Mouse (Mus musculus) cerebellum, adult 8-10 months (tissue): ENCODE measurements around the gene Gm20662.
A peak's percentile ranks its signal among the peaks of the same experiment; 100 is the strongest.

Source experiments
- DNase-seq: peaks from one replicate; pipeline ENCODE4 v3.0.0; 2022

Gm20662 gene

DNA sequence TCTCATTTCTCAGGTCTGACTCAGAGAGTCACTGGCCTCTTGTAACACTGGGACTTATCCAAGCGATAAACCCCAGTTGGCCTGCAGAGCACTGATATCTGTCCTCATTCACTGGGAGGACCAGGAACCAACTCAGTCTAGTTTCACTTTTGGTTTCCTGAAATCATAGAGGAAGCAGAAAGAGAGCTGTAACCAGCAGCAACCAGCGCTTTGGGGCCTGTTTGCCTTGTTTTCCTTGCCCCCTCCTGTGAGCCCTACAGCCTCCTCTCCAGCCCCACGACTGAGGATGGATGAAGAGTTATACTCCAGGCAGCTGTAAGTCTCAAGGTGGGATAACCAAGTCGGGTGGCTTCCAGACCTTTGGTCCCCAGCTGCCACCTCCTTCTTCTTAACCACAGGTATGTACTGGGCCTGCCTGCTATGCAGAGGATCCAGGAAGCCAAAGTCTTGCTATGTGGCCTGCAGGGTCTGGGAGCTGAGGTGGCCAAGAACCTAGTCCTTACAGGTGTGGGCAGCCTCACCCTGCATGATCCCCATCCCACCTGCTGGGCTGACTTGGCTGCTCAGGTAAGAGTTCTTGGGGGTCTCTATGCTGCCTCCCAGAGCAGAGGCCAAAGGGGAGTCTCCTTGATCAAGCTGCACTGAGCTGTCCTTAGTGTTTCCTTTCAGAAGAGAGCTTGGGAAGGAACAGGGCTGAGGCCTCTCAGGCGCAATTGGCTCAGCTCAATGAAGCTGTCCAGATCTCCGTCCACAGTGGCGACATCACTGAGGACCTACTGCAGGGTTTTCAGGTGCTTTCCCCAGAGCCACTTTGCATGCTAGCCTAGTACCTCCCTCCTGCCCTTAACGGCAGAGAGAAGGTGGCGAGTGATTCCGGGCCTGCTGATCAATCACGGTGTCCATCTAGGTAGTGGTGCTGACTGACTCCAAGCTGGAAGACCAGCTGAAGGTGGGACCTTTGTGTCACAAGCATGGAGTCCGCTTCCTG lies 20.5 kb upstream of the Gm20662 start, which contains the start of gene Uba7:
TSS of gene Uba7 (plus strand) at position 107 of the 988 bp plus-strand sequence.
- DNase-seq = no peak

DNA sequence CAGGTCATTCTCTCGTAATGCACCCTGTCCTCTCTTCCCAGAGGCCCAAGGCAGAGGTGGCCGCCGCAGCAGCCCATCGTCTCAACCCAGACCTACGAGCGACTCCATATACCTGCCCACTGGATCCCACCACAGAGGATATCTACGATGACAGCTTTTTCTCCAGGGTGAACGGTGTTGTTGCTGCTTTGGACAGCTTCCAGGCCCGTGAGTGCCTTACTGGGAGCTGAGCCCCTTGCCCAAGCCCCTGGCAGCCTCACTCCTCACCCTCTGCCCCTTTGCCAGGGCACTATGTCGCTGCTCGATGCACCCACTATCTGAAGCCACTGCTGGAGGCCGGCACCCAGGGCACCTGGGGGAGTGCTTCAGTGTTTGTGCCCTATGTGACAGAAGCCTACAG lies 17.3 kb upstream of the Gm20662 start:
- no peak for DNase-seq

DNA sequence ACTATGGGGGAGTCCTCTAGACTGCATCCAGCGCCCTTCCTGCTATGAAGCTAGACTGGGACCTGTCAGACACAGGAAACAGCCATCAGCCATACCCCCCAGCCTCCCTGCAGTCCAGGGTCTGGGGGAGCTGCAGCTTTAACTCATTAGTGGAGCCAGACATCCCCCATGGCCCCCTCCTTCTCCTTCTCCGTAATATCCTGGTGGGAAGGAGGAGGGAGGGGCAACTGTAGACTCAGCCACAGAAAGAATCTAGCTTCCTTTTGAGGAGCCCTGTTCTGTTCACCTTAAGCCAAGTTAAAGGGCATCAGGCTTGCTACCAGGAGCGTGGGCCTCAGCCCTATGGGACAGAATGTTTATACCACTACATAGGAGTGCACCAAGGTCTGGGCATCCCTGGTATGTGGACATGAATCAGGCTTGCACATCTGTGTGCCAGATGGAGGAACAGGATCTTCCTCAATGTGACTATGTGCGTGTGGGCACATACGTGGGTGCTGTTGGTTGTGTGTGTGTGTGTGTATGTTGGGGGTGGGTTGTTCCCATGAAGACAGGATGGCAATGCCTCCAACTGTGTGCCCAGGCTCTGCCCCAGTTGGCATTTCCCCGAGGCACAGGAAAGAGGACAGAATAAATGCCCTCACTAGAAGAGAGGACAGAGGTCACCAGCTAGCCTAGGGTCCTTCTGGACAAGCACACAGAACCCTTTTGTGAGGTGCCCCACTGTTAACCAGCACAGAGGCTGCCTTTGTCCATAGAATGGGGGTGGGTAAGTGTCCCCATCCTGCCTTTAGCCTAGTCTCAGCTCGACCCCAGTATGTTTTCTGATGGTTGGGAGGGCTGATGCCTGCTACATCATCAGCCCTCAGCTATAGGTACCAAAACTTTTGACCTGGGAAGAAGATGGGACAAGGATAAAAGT lies 14.2 kb upstream of the Gm20662 start:
- DNase-seq = no peak

DNA sequence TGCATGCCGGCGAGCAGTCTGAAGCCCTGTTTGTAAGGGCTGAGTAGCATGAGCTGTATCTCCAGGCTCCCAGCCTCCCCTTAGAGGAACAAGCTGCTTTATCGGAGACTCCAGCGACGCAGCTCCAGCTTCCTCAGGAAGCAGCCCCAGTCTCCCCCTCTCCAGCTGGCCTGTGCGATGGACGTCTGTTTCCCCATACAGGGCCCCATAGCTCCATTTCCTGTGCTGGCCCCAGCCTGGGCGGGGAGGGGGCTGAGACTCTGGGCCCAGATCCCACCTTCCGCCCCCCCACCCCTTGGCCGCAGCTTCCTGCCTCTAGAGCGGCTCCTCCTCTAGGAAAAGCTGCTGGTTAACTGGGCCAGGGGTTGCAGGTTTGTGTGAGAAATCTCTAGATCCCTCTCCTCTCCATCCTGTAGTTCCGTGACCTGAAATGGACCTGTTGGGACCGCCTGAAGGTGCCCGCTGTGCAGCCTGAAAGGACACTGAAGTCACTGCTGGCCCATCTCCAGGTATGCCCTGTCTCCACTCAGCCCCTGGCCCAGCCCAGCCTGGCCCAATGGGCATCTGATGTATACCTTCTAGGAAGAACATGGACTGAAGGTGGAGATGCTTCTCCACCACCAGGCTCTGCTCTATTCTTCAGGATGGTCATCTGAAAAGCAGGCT lies 13.3 kb upstream of the Gm20662 start, which contains the start of gene Gm20661:
TSS of gene Gm20661 (plus strand) at position 378 of the 666 bp plus-strand sequence.
- no peak for DNase-seq

DNA sequence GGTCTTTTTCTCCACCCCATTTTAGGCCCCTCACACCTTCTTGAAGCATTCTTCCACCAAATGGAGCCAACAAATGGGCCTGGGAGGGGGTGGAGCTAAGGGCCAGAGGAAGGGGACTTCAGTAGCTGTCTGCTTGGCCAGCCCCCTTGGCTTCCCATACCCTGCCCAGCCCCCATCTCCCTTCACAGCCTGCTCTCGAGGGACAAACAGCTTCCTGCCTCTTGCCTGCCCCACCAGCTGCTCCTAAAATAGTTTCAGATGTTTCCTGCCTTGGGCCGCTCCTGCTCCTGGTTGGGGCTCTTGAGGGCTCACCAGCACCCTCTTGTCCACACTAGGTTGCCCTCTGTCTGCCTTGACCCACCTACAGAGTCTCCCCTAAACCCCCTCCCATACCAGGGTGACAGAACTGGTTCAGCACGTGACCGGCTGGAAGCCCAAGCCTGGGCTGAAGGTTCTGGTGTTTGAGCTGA lies 12.7 kb upstream of the Gm20662 start:
- no peak for DNase-seq

DNA sequence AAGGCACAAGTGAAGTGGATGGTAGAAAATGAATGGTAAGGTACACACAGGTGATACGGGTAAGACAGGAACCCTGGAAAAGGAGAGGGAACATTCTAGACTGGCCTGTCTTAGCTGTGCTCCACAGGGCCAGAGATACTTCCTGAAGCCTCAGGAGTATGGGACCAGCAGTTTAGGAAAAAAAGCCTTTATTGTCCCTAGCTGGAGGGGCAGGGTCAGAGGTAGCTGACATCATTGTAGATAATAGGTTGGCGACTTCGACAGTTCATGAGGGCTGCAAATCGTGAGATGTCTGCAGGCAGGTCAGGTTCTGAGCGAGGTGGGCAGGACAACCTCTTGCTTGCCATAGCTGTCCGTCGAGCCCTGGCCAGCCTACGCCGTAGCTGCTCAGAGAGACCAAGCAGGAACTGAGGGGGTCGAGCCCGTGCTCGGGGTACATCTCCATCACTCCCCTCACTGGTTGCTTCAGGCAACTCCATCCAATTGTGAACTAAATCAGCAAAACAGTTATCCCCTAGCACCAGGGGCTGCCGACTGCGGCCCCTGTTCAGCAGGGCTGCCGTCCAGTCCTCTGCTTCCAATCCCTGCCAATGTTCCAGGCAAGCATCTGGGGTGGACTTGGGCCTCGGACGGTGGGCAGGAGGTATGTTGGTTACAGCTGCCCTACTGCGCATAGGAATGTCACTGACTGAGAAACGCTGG lies 11.9 kb upstream of the Gm20662 start:
- no peak for DNase-seq

DNA sequence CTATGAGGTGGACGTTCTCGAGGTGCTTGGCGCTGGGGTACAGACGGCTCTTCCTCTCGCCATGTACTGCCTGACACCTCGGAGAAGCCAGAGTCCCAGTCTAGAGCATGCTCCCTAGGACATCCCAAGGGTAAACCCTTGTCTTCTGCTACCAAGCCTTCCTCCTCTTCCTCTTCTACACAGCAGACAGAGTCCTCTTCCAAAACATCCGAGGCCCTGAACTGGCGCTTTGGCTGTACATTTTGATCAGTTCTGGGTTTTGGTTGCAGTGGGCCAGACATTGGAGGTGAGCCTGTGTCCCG lies 11.4 kb upstream of the Gm20662 start:
- DNase-seq = no peak

DNA sequence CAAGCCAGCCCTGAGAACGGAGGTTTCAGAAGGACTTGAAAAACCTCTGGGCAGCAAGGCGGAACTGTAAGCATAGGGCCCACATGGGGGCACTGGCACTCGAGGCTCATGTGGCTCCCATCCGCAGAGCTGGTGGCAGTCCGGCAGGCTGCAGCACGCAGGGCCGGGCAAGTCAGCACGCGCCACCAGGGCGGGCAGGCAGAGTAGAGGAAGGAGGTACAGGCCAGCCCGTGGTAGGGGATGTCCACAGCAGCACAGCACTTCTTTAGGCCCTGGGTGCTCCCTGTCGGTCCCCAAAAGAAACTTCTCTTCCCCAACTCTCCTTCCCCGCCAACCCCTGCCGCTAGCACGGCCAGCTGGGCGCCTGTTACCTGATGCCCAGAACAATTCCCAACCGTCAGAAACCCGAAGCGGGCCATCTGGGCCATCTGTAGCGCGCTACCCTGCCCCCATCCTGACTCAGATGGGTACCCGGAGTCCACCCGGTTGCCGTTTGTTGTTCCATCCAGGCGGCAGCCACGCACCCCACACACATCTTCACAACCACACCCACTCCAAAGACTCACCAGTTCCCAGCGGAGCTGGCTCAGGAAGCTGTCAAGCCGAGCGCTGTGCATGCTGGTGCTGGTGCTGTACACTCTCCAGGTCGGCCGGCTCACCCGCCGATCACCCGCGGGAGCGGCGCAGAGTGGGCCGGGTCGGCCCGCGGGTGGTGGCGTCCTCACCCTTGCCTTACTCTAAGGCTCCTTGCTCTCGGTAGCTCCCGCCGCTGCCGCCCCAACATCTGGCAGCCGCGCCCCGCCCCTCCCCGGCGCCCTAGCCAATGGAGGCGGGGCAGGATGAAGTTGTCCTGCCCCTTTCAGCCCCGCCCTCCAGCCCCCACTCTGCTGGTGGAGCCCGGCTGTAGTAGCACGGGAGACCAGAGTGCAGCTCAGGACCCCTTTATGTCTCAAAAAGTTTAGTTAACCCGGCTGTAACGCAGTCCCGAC lies 10.7 kb upstream of the Gm20662 start, which contains the start of gene Inka1:
TSS of gene Inka1 (minus strand) at position 749 of the 989 bp plus-strand sequence.
- DNase-seq = peak; percentile 57

DNA sequence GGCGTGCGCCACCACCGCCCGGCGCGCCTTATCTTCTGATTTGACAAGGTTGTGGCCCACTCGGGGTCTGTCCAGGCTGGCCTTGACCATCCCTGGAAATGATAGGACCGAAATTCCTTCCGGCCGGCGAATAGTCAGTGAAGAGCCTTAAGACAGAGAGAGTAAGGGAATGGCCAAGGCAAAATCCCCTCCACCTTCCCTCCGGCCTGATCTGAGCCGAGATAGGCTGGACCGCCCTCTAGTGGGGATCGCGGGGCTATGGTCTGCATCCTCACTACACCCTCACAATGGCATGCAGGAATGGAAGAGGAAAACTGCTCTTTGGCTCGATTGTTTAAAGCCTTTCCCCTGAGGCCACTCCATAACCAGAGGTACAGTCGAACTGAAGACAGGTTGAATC lies 9.8 kb upstream of the Gm20662 start:
- DNase-seq = peak; percentile 79

DNA sequence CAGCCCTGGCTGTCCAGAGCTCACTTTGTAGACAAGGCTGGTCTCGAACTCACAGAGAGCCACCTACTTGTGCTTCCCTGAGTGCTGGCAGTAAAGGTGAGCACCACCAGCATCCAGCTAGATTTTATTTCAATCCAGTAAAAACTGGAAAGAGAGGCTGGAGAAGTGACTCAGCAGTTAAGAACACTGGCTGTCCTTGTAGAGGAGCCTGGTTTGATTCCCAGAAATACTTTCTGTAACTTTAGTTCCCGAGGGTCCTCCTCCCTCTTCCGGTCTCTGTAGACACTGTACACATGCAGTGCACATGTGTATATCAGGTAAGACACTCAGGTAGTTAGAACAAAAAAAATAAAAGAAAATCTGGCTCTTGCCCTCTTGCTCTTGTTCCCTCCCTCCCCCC lies 8.2 kb upstream of the Gm20662 start:
- DNase-seq = no peak

DNA sequence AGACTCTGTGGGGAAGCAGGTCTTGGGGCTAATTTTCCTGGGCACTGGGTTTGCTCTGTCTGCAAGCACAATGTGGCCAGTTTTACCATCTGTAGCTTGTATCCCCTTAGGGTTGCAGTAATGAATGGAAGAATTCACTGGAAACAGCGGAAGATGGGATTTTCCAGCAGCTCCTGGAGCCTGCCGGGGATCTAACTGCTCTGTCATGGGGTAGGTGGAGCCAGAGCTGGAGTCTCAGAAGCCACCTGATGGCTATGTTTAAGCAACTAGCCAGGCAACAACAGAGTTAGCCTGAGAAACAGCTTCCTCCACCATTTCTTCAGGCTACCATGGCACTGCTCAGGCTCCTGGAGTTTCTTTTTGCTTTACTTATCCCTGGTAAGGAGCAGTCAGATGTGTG lies 4.0 kb upstream of the Gm20662 start, which contains the start of gene Cdhr4:
TSS of gene Cdhr4 (plus strand) at position 301 of the 400 bp plus-strand sequence.
- DNase-seq = no peak

DNA sequence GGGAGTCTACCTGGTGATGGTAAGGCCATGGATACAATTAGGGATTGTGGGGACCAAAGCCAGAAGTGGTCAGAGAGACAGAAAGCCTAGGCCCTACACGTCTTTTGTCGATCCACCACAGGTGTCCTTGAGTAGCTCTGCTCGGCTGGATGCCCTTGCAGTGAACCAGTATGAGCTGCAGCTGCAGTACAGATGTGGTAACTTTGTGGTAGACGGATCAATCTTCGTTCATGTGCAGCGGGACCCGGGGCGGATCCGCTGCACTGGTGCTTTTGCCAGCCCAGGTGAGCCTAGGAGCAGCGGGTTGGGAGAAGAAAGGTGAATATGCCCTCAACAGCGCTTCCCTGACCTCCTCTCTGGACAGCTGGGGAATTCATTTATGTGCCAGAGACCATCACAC lies 3.1 kb upstream of the Gm20662 start:
- no peak for DNase-seq

DNA sequence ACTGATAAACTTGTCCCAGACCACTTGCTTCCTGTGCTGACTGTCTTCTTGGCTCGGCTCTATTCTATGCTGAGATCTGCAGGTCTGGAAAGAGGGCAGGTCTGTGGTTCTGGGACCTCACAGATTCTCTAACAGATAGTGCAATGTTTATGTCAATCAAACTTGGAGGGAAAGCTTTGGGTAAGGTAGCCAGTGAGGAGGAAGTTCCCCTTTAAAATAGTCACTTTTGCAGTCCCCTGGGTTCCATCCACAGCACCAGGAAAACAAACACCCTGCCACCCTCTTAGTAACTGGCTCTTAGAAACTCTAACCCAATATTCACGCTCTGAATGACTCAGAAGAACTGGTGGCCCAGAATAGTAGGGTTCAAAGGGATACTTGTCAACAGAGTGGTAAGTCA lies 1.7 kb upstream of the Gm20662 start:
- DNase-seq = no peak

DNA sequence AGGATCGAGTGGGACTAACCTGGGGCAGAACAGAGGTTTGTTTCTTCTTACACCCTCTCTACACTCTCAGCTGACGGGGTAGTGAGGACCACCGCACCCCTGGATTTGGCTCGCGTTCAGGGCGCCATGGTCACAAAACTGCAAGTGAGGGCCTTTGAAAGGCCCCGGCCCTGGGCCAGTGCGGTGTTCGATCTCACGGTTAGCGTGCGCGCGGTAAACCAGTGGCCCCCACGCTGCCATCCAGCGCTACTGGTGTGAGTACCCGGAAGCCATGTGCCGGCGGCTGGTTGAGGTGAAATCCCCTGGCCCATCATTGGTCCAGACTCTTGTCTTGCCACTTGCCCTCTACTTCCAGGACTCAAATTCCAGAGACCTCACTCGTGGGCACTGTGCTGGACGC lies 636 bp upstream of the Gm20662 start:
- DNase-seq = no peak

DNA sequence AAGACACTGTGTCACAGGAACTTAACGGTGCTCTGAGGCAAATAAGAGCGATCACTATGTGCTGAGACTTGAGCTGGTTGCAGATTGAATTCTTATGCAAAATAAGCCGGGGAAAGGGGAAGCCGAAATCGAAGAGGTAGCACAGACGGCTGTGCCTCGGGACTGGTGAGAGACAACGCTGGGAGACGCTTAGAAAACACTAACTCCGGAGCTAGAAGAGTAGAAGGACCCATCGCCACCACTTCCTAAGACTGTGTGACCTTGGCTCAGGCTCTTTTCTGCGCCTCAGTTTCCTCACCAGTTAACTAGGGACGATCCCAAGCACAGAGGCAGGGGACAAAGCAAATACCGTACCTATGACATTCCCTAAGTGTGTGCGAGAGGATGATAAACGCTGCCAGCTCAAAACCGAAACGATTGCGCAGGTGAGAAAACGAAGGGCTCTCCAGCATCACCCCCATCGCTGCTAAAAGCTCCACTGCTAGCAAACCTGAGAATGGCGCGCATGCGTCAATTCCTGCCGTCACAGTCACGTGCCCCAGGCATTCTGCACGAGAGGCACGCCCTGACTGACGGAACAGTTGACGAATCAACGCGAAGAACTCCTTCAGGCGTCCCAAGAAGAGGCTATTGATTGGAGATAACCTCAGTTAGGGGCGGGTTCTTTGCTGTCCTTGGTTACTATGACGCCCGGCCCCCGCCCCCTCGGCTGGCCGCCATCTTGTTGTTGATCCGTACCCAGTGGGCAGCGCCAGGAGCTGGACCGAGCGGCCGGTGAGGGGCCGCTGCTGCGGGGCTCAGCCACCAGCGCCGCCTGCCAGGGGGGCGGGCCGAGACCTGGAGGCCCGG lies 6.0 kb downstream of the Gm20662 start, which contains the start of gene Ip6k1:
TSS of gene Ip6k1 (plus strand) at position 580 of the 849 bp plus-strand sequence.
- DNase-seq = peak; percentile 100

DNA sequence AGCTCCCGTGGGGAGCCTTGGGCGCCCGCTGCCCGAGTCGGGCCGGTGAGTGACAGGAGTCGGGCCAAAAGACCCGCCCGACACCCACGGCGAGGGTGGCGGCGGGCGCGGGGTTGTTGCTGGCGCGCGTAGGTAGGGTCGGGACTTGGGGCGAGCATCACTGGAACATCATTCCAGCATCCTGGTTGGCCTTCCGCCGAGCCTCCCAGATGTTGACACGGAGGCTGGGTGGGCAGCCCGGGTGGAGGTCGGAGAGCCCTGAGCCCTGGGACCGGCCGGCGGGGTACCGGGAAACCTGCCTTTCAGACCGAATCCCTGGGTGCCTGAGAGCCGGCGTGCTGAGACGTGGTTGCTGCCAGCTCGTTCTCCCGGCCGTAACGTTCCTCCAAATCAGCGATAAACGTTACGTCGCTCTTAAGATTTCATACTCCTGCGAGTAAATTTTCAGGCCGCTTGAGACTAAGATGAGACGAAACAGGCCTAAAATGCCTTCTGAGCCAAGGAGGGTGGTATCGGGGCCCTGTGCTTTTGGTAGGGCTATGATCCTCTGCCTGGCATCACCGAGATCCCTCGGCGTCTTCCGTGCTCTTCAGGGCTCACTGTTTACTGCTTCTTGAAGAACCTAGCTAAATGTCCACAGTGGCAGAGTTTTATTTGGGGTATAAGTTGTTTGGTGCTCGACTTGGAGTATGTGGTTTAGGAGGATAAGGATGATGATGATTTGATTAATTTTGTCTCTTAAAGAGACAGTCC lies 6.8 kb downstream of the Gm20662 start:
- no peak for DNase-seq

DNA sequence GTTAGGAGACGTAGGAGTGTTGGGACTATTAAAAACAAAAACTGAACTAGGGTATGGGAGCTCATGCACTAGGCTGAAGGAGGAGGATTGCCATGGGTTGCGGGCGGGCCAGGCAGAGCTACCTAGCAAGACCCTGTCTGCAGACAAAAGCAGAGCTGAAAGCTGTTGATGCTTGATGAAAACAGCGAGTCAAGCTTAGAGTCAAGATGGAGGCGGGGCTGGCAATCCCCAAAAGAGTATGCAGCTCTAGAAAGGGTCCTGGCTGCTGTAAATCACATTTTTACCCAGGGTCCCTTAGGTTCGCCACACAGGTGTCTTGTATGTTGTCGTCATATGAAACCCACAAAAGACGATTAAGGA lies 7.4 kb downstream of the Gm20662 start:
- no peak for DNase-seq

DNA sequence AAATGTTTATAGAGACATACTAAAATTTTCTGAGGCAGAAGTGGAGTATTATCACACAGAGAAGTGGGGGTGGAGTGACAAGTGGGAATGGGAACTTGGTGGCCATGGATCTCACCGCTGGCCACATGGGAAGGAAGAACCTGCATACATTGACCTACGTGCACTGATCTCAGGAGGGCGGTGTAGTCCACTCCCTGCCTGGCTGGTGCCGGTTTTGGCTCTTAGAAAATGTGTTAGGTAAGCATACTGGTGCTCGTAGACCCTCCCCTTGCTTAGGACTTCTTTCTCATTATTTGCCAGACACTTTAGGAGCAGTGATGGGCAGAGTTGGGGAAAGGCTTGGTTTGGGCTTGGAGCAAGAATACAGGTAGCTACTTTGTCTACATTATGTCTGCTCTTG lies 11.9 kb downstream of the Gm20662 start:
- DNase-seq = no peak

DNA sequence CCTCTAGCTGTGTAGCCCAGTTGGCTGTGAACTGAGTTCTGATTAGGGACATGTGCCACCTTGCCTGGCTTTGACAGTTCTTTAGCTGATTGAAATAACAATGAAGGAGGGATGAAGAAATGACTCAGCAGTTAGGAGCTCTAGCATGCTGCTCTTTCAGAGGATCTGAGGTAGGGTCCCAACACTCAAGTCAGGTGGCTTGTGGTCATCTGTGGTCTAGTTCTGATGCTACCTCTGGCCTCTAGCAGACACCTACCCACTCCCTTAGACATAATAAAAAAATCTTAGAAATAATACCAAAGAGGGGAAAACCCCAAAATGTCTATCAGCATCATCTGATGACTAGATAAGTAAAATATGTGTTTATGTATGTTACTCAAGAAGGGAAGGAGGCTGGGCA lies 14.2 kb downstream of the Gm20662 start:
- DNase-seq = no peak
